Mouse (Mus musculus) C2C12 (cell line): ENCODE measurements around the gene Ces1b. TPM values are rescaled to one million over a fixed set of nuclear protein-coding genes. Genes with fewer than 3 reads are reported as not detected.

Experiments used
- H3K27me3 ChIP-seq: one replicate; pipeline ENCODE4 v1.6.1; 2011; ENCODE audit not compliant: control insufficient read depth, insufficient read depth, insufficient read length
- H3K36me3 ChIP-seq: one replicate; pipeline ENCODE4 v1.6.1; 2011; ENCODE audit not compliant: control insufficient read depth, insufficient read depth
- H3K4me3 ChIP-seq: one replicate; pipeline ENCODE4 v1.5.1; 2011; ENCODE audit warnings: mild to moderate bottlenecking, control low read depth; ENCODE audit not compliant: poor library complexity, insufficient read depth, severe bottlenecking
- H3K79me2 ChIP-seq: one replicate; pipeline ENCODE4 v1.6.1; 2011; ENCODE audit not compliant: control insufficient read depth, insufficient read depth
- H3K79me3 ChIP-seq: one replicate; pipeline ENCODE4 v1.6.1; 2011; ENCODE audit warnings: low read depth, control low read depth
- H3ac ChIP-seq: one replicate; pipeline ENCODE3; 2011; ENCODE audit warnings: low read depth; ENCODE audit not compliant: control insufficient read depth, insufficient read length
- CEBPB ChIP-seq: IDR thresholded peaks from one replicate; pipeline ENCODE4 v1.6.1; 2011; ENCODE audit warnings: low read depth, mild to moderate bottlenecking, control low read depth, moderate library complexity
- CTCF ChIP-seq: IDR thresholded peaks from one replicate; pipeline ENCODE4 v1.5.1; 2011; ENCODE audit not compliant: control insufficient read depth, insufficient read depth, insufficient read length
- FOSL1 ChIP-seq: IDR thresholded peaks from one replicate; pipeline ENCODE4 v1.8.0; 2011; ENCODE audit warnings: mild to moderate bottlenecking, low read length; ENCODE audit not compliant: poor library complexity, insufficient read depth, severe bottlenecking
- MAX ChIP-seq: IDR thresholded peaks from one replicate; pipeline ENCODE4 v1.6.1; 2011; ENCODE audit warnings: mild to moderate bottlenecking, control low read depth
- MYOD1 ChIP-seq: IDR thresholded peaks from one replicate; pipeline ENCODE4 v1.6.1; 2011; ENCODE audit warnings: low read depth; ENCODE audit not compliant: control insufficient read depth, insufficient read length
- MYOG ChIP-seq: IDR thresholded peaks from one replicate; pipeline ENCODE4 v1.6.1; 2011; ENCODE audit not compliant: control insufficient read depth, insufficient read length; ENCODE audit errors: extremely low read depth
- USF1 ChIP-seq: IDR thresholded peaks from one replicate; pipeline ENCODE4 v1.6.1; 2011; ENCODE audit warnings: low read depth, mild to moderate bottlenecking, control low read depth, moderate library complexity
- long read RNA-seq, 2 experiments: library from polyadenylated mRNA; unstranded; transcript quantifications; one replicate each; pipeline ENCODE4 v2.0.0; 2019 to 2020
- polyA plus RNA-seq: library from polyadenylated mRNA; unstranded; fragments of >200 nt; fragmentation: generic; extraction: Trizol; gene quantifications from one replicate; pipeline ENCODE4 v1.2.1, GENCODE M21; 2012; ENCODE audit warnings: missing spikeins

The Ces1b gene
- not detected for polyA plus RNA-seq
- long read RNA-seq, experiment 1: 0 reads
- long read RNA-seq, experiment 2: 0 reads

DNA sequence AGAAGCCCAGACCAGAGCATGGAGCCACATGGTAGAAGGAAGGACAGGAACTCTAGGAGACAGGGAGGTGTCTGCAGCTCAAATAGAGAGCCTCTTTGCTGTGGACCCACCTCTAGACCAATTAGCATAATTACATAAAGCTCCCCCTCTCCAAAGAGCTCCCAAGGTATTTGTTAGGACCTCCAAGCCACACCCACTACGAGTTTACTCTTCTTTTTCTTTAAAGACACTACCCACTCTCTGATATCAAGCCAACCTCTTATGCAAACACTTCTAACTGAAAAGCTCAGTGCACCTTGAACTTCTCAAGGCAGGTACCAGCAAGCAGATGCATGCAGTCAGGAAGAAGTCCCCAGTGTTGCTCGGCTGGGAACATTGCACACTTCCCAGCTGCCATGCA lies at the start of gene Ces1b:
Gene Ces1b, minus strand, starts transcription at position 131 of the 400 bp plus-strand sequence.
- no peak within 1 kb of the TSS for H3ac ChIP-seq
- H3K36me3 ChIP-seq: no peaks in the 10 kb centered on the region
- H3K4me3 ChIP-seq: no peak within 1 kb of the TSS
- H3K79me2 ChIP-seq: no peaks in the 10 kb centered on the region
- H3K27me3 ChIP-seq: no peaks in the 10 kb centered on the region
- H3K79me3 ChIP-seq: no peaks in the 10 kb centered on the region
- no peak for TF ChIP-seq CTCF
- TF ChIP-seq MAX: no peak
- TF ChIP-seq MYOD1: no peak
- no peak for TF ChIP-seq USF1
- TF ChIP-seq FOSL1: no peak
- TF ChIP-seq CEBPB: no peak
- TF ChIP-seq MYOG: no peak

DNA sequence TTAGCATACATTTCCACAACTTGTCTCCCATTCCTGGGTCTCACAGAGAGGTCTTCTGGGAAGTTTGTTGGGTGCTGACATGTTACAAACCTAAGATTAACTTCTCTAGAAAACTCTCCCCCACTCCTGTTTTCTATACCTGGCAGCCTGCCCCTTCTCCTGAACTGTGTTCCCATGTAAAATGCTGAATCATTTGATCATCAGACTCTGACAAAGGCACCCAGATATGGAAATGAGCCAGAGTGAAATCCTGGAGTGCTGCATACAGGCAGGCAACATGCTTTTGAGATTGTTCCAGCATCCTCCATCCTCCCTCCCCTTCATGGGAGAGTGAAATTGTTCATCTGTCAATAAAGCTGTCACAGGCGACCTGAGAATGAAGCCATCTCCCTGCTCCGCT lies 46.7 kb upstream of the Ces1b start:
- no peak for TF ChIP-seq CTCF
- Histone ChIP-seq H3ac (no peak overlapping the region), H3K27me3 (no peaks in the 10 kb centered on the region), H3K4me3 (no peak overlapping the region), H3K79me3 (no peaks in the 10 kb centered on the region), H3K36me3 (no peaks in the 10 kb centered on the region), H3K79me2 (no peaks in the 10 kb centered on the region)

DNA sequence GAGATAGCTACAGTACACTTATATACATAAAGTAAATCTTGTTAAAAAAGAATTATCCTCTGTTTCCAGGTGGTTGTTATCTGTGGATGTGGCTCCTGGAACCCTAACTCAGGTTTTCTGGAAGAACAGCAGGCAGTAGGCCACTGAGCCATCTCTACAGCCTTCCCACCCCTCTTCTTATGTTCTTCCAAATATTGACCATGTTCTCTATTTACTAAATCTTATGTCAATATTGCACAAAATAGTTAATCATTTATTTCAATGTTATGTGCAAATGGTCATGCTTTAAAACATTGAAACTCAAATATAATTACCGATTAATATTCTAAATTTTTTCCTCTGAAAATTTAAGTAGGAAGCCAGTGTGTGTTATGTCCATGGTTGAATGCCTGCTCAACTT lies 42.2 kb upstream of the Ces1b start:
- H3ac ChIP-seq: no peak overlapping the region
- H3K27me3 ChIP-seq: no peaks in the 10 kb centered on the region
- TF ChIP-seq CTCF: no peak
- no peak for TF ChIP-seq CEBPB
- no peak for TF ChIP-seq MAX
- TF ChIP-seq FOSL1: no peak
- TF ChIP-seq USF1: no peak
- no peak for TF ChIP-seq MYOG
- TF ChIP-seq MYOD1: no peak
- H3K36me3 ChIP-seq: no peaks in the 10 kb centered on the region
- no peak overlapping the region for H3K4me3 ChIP-seq
- no peaks in the 10 kb centered on the region for H3K79me3 ChIP-seq
- no peaks in the 10 kb centered on the region for H3K79me2 ChIP-seq

DNA sequence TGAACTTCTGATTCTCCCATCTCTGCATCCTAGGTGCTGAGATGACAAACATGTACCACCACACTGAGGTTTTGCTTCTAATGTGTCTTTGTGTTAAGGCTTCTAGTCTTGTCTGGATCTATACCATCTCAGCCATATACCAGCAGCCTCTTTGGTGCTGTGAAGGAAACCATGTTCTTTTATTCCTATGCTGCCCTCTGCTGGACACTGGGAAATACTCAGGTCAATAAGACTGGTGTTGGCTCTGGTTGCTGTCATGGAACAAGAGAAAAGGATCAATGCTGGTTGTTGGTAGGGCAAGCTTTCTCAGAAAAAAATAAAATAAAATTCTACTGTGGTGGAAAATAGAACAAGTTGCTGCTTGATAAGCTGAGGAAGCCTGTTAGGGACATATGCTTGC lies 15.6 kb upstream of the Ces1b start:
- Histone ChIP-seq H3ac (no peak overlapping the region), H3K79me2 (no peaks in the 10 kb centered on the region), H3K36me3 (no peaks in the 10 kb centered on the region), H3K79me3 (no peaks in the 10 kb centered on the region), H3K27me3 (no peaks in the 10 kb centered on the region), H3K4me3 (no peak overlapping the region)
- TF ChIP-seq MYOG: no peak

DNA sequence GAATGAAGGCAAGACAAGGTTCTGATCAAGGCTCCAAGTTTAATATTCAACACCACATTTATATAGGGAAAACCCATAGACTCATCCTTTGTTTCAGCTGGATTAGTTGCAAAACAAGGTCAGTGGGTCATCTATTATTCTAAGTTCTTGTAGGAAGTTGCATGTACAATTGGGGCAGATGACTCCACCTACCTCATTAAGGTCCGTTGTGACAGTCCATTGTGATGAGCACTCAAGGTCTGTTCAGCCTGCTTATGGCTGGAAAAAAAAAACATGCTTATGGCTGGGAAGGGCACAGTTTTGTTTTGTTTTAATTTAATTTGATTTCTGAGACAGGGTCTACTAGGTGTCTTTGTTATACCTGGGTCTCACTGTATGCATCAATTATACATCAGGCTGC lies 11.5 kb upstream of the Ces1b start:
- TF ChIP-seq MAX (no peak), MYOG (no peak), FOSL1 (no peak), MYOD1 (no peak), USF1 (no peak), CEBPB (no peak), CTCF (no peak)
- H3K79me2 ChIP-seq: no peaks in the 10 kb centered on the region

DNA sequence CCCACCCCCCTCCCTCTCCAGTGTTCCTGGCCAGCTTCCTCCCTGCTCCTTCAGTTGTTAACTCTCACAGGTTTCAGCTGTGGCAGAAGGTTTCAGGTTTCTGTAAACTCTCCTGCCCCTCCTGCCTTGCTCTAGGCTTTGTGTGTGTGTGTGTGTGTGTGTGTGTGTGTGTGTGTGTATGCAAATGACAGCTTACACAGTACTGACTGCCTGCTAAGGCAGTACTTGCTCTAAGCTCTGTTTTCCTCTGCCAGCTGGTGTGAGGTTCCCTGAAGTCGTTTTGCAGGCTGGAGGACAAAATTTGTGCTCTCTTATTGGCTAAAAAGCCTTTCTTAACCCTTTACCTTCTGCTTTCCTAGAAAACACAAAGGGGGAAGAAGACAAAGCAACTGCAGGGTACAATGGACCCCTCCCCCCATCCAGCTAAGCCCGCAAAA lies 8.9 kb upstream of the Ces1b start:
- H3ac ChIP-seq: no peak overlapping the region
- no peak for TF ChIP-seq USF1
- no peak for TF ChIP-seq MYOG
- TF ChIP-seq FOSL1: no peak
- TF ChIP-seq MYOD1: no peak
- no peak for TF ChIP-seq CEBPB
- TF ChIP-seq CTCF: no peak
- TF ChIP-seq MAX: no peak
- H3K4me3 ChIP-seq: no peak overlapping the region
- no peaks in the 10 kb centered on the region for H3K79me2 ChIP-seq
- no peaks in the 10 kb centered on the region for H3K36me3 ChIP-seq
- no peaks in the 10 kb centered on the region for H3K27me3 ChIP-seq
- H3K79me3 ChIP-seq: no peaks in the 10 kb centered on the region

More for the DNA sequence above, 11.5 kb upstream of the Ces1b start:
- Histone ChIP-seq H3K27me3 (no peaks in the 10 kb centered on the region), H3K79me3 (no peaks in the 10 kb centered on the region), H3K36me3 (no peaks in the 10 kb centered on the region), H3K4me3 (no peak overlapping the region), H3ac (no peak overlapping the region)
